Mouse (Mus musculus): ENCODE data around the gene Slfn1. TPM values are rescaled to one million over a fixed set of nuclear protein-coding genes. Genes with fewer than 3 reads are reported as not detected.

Slfn1 gene
- total and polyA plus RNA-seq, 3 experiments = not detected

DNA sequence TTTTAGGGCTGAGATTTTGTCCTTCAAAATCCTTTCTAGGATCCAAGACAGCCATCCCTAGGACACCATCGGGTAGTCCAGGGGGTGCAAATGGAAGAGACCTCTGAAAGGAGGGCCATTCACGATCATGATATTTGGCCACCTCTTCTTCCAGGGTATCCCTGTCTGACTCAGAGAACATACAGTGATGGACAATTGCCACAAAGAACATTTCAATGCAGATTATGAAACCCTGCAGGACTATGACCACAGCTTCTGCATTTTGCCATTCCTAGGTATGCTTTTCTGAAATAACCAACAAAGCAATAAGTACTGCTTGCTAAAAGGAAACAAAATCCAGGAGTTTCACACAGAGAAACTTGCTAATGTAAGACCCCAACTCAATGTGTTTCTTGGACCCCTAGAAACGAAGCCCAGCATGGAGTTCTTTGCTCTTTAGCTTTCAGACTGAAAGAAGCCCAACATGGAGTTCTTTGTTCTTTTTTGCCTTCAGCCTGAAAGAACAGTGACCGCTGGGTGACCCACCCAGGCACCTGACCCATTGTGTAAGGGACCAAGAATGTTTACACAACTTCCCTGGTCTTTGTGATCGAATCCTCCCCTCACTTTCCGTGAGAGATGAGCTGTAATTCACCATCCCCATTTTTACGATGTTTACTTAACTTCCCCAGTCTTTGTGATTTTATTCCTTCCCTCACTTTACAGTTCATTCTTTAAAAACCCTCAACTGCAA, 33.7 kb upstream of the Slfn1 start:
- dilution Hi-C loops (cut with MboI; ENCODE audit: extremely low pct_ligation_motif_present, extremely low pct_unique_long_range_greater_than_20kb, low sequenced_read_pairs) = no loop called here
- Histone ChIP-seq H3K4me1 (ENCODE audit: control insufficient read depth in 1 of 2, insufficient read depth in 2 of 2) (peaks cover 6 to 17% of the 10 kb centered on the region in 2 experiments), H3K79me2 (replicated peaks; ENCODE audit: control insufficient read depth, extremely low read depth, insufficient read depth, poor library complexity, severe bottlenecking) (no peaks in the 10 kb centered on the region), H3K4me3 (replicated peaks in 1 of 3; ENCODE audit: low read depth in 2 of 3, low read length in 2 of 3, poor library complexity in 1 of 3) (no peak overlapping the region), H3K4me2 (ENCODE audit: insufficient read depth, low read depth, poor library complexity, severe bottlenecking) (no peak overlapping the region), H3K27ac (ENCODE audit: insufficient read depth, low read depth) (no peak overlapping the region), H3K9me3 (replicated peaks; ENCODE audit: low read length) (peaks cover 15% of the 10 kb centered on the region), H3K36me3 (replicated peaks in 1 of 2; ENCODE audit: control insufficient read depth in 1 of 2, insufficient read depth in 1 of 2, low read length in 1 of 2) (no peaks in the 10 kb centered on the region), H3K9ac (ENCODE audit: insufficient read depth, low read depth) (no peak overlapping the region), H3K27me3 (replicated peaks) (no peaks in the 10 kb centered on the region)
- in situ Hi-C loops (cut with MboI; ENCODE audit: low pct_ligation_motif_present, low pct_unique_long_range_greater_than_20kb, low sequenced_read_pairs) = no loop called here
- TF ChIP-seq ZMIZ1 (IDR thresholded peaks at IDR 0.05; ENCODE audit: low read depth, low read length) = no peak
- no peak for TF ChIP-seq ETS1 (conservative IDR thresholded peaks at IDR 0.05; ENCODE audit: low read depth, low read length)
- no peak for TF ChIP-seq MAX (IDR thresholded peaks at IDR 0.05; ENCODE audit: low read length)
- TF ChIP-seq NELFE (IDR thresholded peaks at IDR 0.05; ENCODE audit: low read depth, low read length) = no peak
- no peak for TF ChIP-seq PAX5 (IDR thresholded peaks at IDR 0.05; ENCODE audit: low read length)
- TF ChIP-seq HCFC1 (IDR thresholded peaks at IDR 0.05; ENCODE audit: low read depth, low read length) = no peak
- no peak for TF ChIP-seq EP300 (IDR thresholded peaks at IDR 0.05; ENCODE audit: low read length)
- TF ChIP-seq ZKSCAN1 (IDR thresholded peaks at IDR 0.05; ENCODE audit: borderline replicate concordance, low read depth, low read length) = no peak
- no peak for TF ChIP-seq MAFK (IDR thresholded peaks at IDR 0.05; ENCODE audit: insufficient replicate concordance, low read length)
- no peak for TF ChIP-seq GABPA (IDR thresholded peaks at IDR 0.05; ENCODE audit: insufficient replicate concordance, low read depth, low read length)
- TF ChIP-seq SMC3 (IDR thresholded peaks at IDR 0.05; ENCODE audit: low read depth, low read length) = no peak
- TF ChIP-seq ELF1 (IDR thresholded peaks at IDR 0.05; ENCODE audit: low read depth, low read length) = no peak
- DNase-seq (ENCODE audit: extremely low read depth) = no peak

DNA sequence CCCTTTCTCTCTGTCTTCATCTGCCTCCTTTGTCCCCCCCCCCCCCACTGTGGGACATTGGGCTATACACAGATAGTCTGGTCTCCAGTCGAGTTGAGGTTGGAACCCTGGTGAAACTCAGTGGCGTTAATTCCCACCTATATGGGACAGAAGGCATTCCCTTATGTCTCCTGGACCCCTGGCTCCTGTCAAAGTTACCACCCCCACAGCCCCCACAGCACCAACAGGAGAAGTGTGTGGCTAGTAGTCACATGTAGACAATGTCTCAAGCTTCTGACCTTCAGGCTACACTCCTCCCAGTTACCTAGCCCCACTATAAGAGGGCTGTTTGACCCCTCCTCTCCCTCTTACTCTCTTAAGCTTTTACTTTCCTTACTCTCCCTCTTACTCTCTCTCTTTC, 32.5 kb upstream of the Slfn1 start:
- H3K4me2 ChIP-seq (ENCODE audit: insufficient read depth, low read depth, poor library complexity, severe bottlenecking) = no peak overlapping the region
- H3K9me3 ChIP-seq (replicated peaks; ENCODE audit: low read length) = peaks cover 15% of the 10 kb centered on the region
- peaks cover 0 to 7% of the 10 kb centered on the region in 2 experiments; a peak in 2 of 4 replicates for H3K4me1 ChIP-seq (ENCODE audit: control insufficient read depth in 1 of 2, insufficient read depth in 2 of 2)
- TF ChIP-seq GABPA (IDR thresholded peaks at IDR 0.05; ENCODE audit: insufficient replicate concordance, low read depth, low read length) = no peak
- TF ChIP-seq EP300 (IDR thresholded peaks at IDR 0.05; ENCODE audit: low read length) = no peak
- no peak for TF ChIP-seq KAT2A (IDR thresholded peaks at IDR 0.05; ENCODE audit: insufficient replicate concordance, low read length)
- no peak for TF ChIP-seq ZKSCAN1 (IDR thresholded peaks at IDR 0.05; ENCODE audit: borderline replicate concordance, low read depth, low read length)
- TF ChIP-seq ZNF384 (IDR thresholded peaks at IDR 0.05; ENCODE audit: low read depth, low read length) = no peak
- no peak for TF ChIP-seq MEF2A (IDR thresholded peaks at IDR 0.05; ENCODE audit: borderline replicate concordance, low read depth, low read length)
- TF ChIP-seq CHD2 (IDR thresholded peaks at IDR 0.05; ENCODE audit: low read length) = no peak
- no peak for TF ChIP-seq SMC3 (IDR thresholded peaks at IDR 0.05; ENCODE audit: low read depth, low read length)
- TF ChIP-seq MYC (IDR thresholded peaks at IDR 0.05; ENCODE audit: low read depth, low read length) = no peak
- no peak for TF ChIP-seq USF2 (conservative IDR thresholded peaks at IDR 0.05; ENCODE audit: low read depth, low read length)
- no peak for TF ChIP-seq ZMIZ1 (IDR thresholded peaks at IDR 0.05; ENCODE audit: low read depth, low read length)
- no peak for TF ChIP-seq TCF12 (IDR thresholded peaks at IDR 0.05; ENCODE audit: low read depth, low read length)
- no peak for TF ChIP-seq MAFK (IDR thresholded peaks at IDR 0.05; ENCODE audit: insufficient replicate concordance, low read length)
- no peak for TF ChIP-seq ETS1 (conservative IDR thresholded peaks at IDR 0.05; ENCODE audit: low read depth, low read length)
- no peak for TF ChIP-seq BHLHE40 (IDR thresholded peaks at IDR 0.05; ENCODE audit: low read depth, low read length)
- no peak for TF ChIP-seq MAZ (IDR thresholded peaks at IDR 0.05; ENCODE audit: low read depth, low read length)
- H3K27ac ChIP-seq (ENCODE audit: insufficient read depth, low read depth) = no peak overlapping the region
- H3K36me3 ChIP-seq (replicated peaks in 1 of 2; ENCODE audit: control insufficient read depth in 1 of 2, insufficient read depth in 1 of 2, low read length in 1 of 2) = no peaks in the 10 kb centered on the region
- no peak for DNase-seq (ENCODE audit: extremely low read depth)
- no peaks in the 10 kb centered on the region for H3K27me3 ChIP-seq (replicated peaks)
- H3K79me2 ChIP-seq (replicated peaks; ENCODE audit: control insufficient read depth, extremely low read depth, insufficient read depth, poor library complexity, severe bottlenecking) = no peaks in the 10 kb centered on the region
- no peak overlapping the region for H3K4me3 ChIP-seq (replicated peaks in 1 of 3; ENCODE audit: low read depth in 2 of 3, low read length in 2 of 3, poor library complexity in 1 of 3)
- no peak overlapping the region for H3K9ac ChIP-seq (ENCODE audit: insufficient read depth, low read depth)
- in situ Hi-C loops (cut with MboI; ENCODE audit: low pct_ligation_motif_present, low pct_unique_long_range_greater_than_20kb, low sequenced_read_pairs) = no loop called here
- dilution Hi-C loops (cut with MboI; ENCODE audit: extremely low pct_ligation_motif_present, extremely low pct_unique_long_range_greater_than_20kb, low sequenced_read_pairs) = no loop called here
